Mouse (Mus musculus) WW6 (cell line): Measurements from ENCODE around the gene Fbp1.
"Not testable (repeated sequence)": the region's sequence is repeated elsewhere in the genome, so short reads cannot be mapped to it uniquely, and the experiment has no call there.

Source experiments
- DNase-seq: peaks from one replicate; pipeline ENCODE4 v3.0.0-alpha.2; 2013; ENCODE audit warnings: low read depth, low spot score

The Fbp1 gene

GRCm38 (mm10) chr13:62887712-62888441, at the start of gene Fbp1:
Gene Fbp1, minus strand, starts transcription at chr13:62888282.
- no peak for DNase-seq

- no peak for DNase-seq
Measured at GRCm38 (mm10) chr13:62932452-62932851, 44.4 kb upstream of the Fbp1 start.

GRCm38 (mm10) chr13:62929766-62930389, 41.8 kb upstream of the Fbp1 start:
- DNase-seq = no peak

GRCm38 (mm10) chr13:62929144-62929543, 41.1 kb upstream of the Fbp1 start:
- not testable (repeated sequence) for DNase-seq

GRCm38 (mm10) chr13:62927470-62927869, 39.4 kb upstream of the Fbp1 start:
- no peak for DNase-seq

- DNase-seq = peak; percentile 28
Measured at GRCm38 (mm10) chr13:62926479-62926878, 38.4 kb upstream of the Fbp1 start.

- no peak for DNase-seq
Measured at GRCm38 (mm10) chr13:62923182-62923581, 35.1 kb upstream of the Fbp1 start.

- no peak for DNase-seq
Measured at GRCm38 (mm10) chr13:62922645-62923044, 34.6 kb upstream of the Fbp1 start.

- DNase-seq = peak; percentile 14
Measured at GRCm38 (mm10) chr13:62919647-62920341, 31.7 kb upstream of the Fbp1 start.

- no peak for DNase-seq
Measured at GRCm38 (mm10) chr13:62917416-62918110, 29.5 kb upstream of the Fbp1 start.

- DNase-seq = no peak
Measured at GRCm38 (mm10) chr13:62916675-62917074, 28.6 kb upstream of the Fbp1 start.

- no peak for DNase-seq
Measured at GRCm38 (mm10) chr13:62911575-62911974, 23.5 kb upstream of the Fbp1 start.

- DNase-seq = no peak
Measured at GRCm38 (mm10) chr13:62910206-62910605, 22.1 kb upstream of the Fbp1 start.

GRCm38 (mm10) chr13:62909776-62910175, 21.7 kb upstream of the Fbp1 start:
- DNase-seq = no peak

- DNase-seq = no peak
Measured at GRCm38 (mm10) chr13:62908163-62908559, 20.1 kb upstream of the Fbp1 start.

- no peak for DNase-seq
Measured at GRCm38 (mm10) chr13:62907527-62908162, 19.6 kb upstream of the Fbp1 start.

- no peak for DNase-seq
Measured at GRCm38 (mm10) chr13:62901139-62901538, 13.1 kb upstream of the Fbp1 start.

GRCm38 (mm10) chr13:62897927-62898646, 10.0 kb upstream of the Fbp1 start:
- no peak for DNase-seq

- DNase-seq = no peak
Measured at GRCm38 (mm10) chr13:62893044-62893842, 5.2 kb upstream of the Fbp1 start.

- no peak for DNase-seq
Measured at GRCm38 (mm10) chr13:62889311-62889710, 1.2 kb upstream of the Fbp1 start.
